Comparison of ENCODE assay signal across 8 mouse cellular contexts in genomic region chr6:97311599-97312544, GRCm38 (mm10). TPM values are rescaled to one million over a fixed set of nuclear protein-coding genes. Genes with fewer than 3 reads are reported as not detected.
DNase-seq lines count a peak whose midpoint lies in the region; ATAC-seq and TF ChIP-seq lines count a peak whose summit lies in the region.

No protein-coding gene starts in this region.

- peak; percentile 81 for ATAC-seq in forebrain, embryonic 12.5 days (ENCODE audit: low FRiP score)
- ATAC-seq in hematopoietic stem cell, adult 5-6 weeks (replicated peaks in 1 of 2; ENCODE audit: insufficient read depth in 1 of 2, low FRiP score in 2 of 2, low TSS enrichment in 1 of 2, low read depth in 1 of 2, poor library complexity in 2 of 2, severe bottlenecking in 2 of 2), result peak; percentile 57 to 60
- peak; percentile 87 for ATAC-seq in limb, embryonic 11.5 days (ENCODE audit: insufficient number of reproducible peaks, low FRiP score, low TSS enrichment, low read depth)
- ATAC-seq in midbrain, embryonic 11.5 days (ENCODE audit: low FRiP score), result peak; percentile 73; the same call in 1 of the 2 replicates

- peaks cover 36% of the 10 kb centered on the region for H3K4me1 ChIP-seq in forebrain, embryonic 12.5 days
- peaks cover 11% of the 10 kb centered on the region; the same call in 1 of the 2 replicates for H3K4me1 ChIP-seq in limb, embryonic 11.5 days (ENCODE audit: control insufficient read depth, insufficient read depth, low read length)
- peaks cover 20% of the 10 kb centered on the region for H3K4me1 ChIP-seq in midbrain, embryonic 11.5 days (ENCODE audit: control insufficient read depth, insufficient read depth, low read length)
- peaks cover 2% of the 10 kb centered on the region for H3K4me1 ChIP-seq in testis, adult 2 months (ENCODE audit: control insufficient read depth, insufficient read depth, low read length)

- TF ChIP-seq CTCF in testis, adult 2 months (IDR thresholded peaks at IDR 0.05; ENCODE audit: control insufficient read depth, insufficient read depth, insufficient replicate concordance, low read depth, low read length), result no peak

- no peaks in the 10 kb centered on the region for H3K9me3 ChIP-seq in forebrain, embryonic 12.5 days
- no peaks in the 10 kb centered on the region for H3K9me3 ChIP-seq in limb, embryonic 11.5 days (ENCODE audit: control insufficient read depth, low read length)
- H3K9me3 ChIP-seq in midbrain, embryonic 11.5 days (ENCODE audit: control insufficient read depth, low read length), result no peaks in the 10 kb centered on the region

- peaks cover 10% of the 10 kb centered on the region for H3K27me3 ChIP-seq in forebrain, embryonic 12.5 days
- no peaks in the 10 kb centered on the region for H3K27me3 ChIP-seq in limb, embryonic 11.5 days (ENCODE audit: control insufficient read depth, insufficient read depth, low read length)
- H3K27me3 ChIP-seq in midbrain, embryonic 11.5 days (ENCODE audit: control insufficient read depth, insufficient read depth, low read length), result no peaks in the 10 kb centered on the region
- no peaks in the 10 kb centered on the region for H3K27me3 ChIP-seq in testis, adult 2 months (ENCODE audit: control insufficient read depth, insufficient read depth, low read length)

- peak overlapping the region; percentile 34 for H3K4me3 ChIP-seq in forebrain, embryonic 12.5 days (replicated peaks)
- peak overlapping the region; percentile 33 for H3K4me3 ChIP-seq in limb, embryonic 11.5 days (ENCODE audit: low read depth, low read length)
- H3K4me3 ChIP-seq in midbrain, embryonic 11.5 days (ENCODE audit: low read depth, low read length), result peak overlapping the region; percentile 26
- H3K4me3 ChIP-seq in testis, adult 2 months (ENCODE audit: control insufficient read depth, low read depth, low read length), result peak overlapping the region; percentile 57

- peak overlapping the region; percentile 8 for H3K9ac ChIP-seq in forebrain, embryonic 12.5 days
- H3K9ac ChIP-seq in limb, embryonic 11.5 days (ENCODE audit: low read length), result peak overlapping the region; percentile 49
- H3K9ac ChIP-seq in midbrain, embryonic 11.5 days (ENCODE audit: low read length), result peak overlapping the region; percentile 30

- peak overlapping the region; percentile 58 for H3K4me2 ChIP-seq in forebrain, embryonic 12.5 days
- peak overlapping the region; percentile 87 for H3K4me2 ChIP-seq in limb, embryonic 11.5 days (ENCODE audit: low read depth, severe bottlenecking)
- H3K4me2 ChIP-seq in midbrain, embryonic 11.5 days, result peak overlapping the region; percentile 62

- DNase-seq in CD4-positive, CD25-positive, alpha-beta regulatory T cell, adult 2 months (ENCODE audit: low read depth, low spot score), result peak; percentile 77
- DNase-seq in adrenal gland, adult (ENCODE audit: inconsistent age in 2 of 2, low spot score in 1 of 2), result peak; percentile 56 to 84
- peak; percentile 86 for DNase-seq in limb, embryonic 11.5 days (ENCODE audit: low spot score)
- peak; percentile 95 for DNase-seq in midbrain, embryonic 11.5 days (ENCODE audit: low spot score, missing footprints)
- DNase-seq in left cerebral cortex, postnatal 14 days (ENCODE audit: low spot score in 2 of 2), result no peak

- peaks cover 9% of the 10 kb centered on the region; the same call in 1 of the 2 replicates for H3K36me3 ChIP-seq in forebrain, embryonic 12.5 days (replicated peaks)
- H3K36me3 ChIP-seq in limb, embryonic 11.5 days (ENCODE audit: control insufficient read depth, insufficient read depth, low read length), result no peaks in the 10 kb centered on the region
- H3K36me3 ChIP-seq in midbrain, embryonic 11.5 days (ENCODE audit: control insufficient read depth, insufficient read depth, low read length), result no peaks in the 10 kb centered on the region
- no peaks in the 10 kb centered on the region for H3K36me3 ChIP-seq in testis, adult 2 months (ENCODE audit: control insufficient read depth, insufficient read depth, low read length)

- 3% methylated on average over 33 of the region's 33 CpGs for WGBS in forebrain, embryonic 12.5 days
- WGBS in limb, embryonic 11.5 days, result 1% methylated on average over 33 of the region's 33 CpGs
- WGBS in midbrain, embryonic 11.5 days, result 2% methylated on average over 33 of the region's 33 CpGs

- intact Hi-C loops in left cerebral cortex, postnatal 14 days (cut with DNase I), result no loop called here

- H3K27ac ChIP-seq in forebrain, embryonic 12.5 days, result peak overlapping the region; percentile 42; the same call in 1 of the 2 replicates
- H3K27ac ChIP-seq in limb, embryonic 11.5 days (replicated peaks; ENCODE audit: low read depth, low read length), result no peak overlapping the region; the same call in 1 of the 2 replicates
- H3K27ac ChIP-seq in midbrain, embryonic 11.5 days (ENCODE audit: low read depth, low read length), result no peak overlapping the region
- no peak overlapping the region for H3K27ac ChIP-seq in testis, adult 2 months (ENCODE audit: control insufficient read depth, insufficient read depth, low read depth, low read length)

- no peak for TF ChIP-seq POLR2A in testis, adult 2 months (IDR thresholded peaks at IDR 0.05; ENCODE audit: control insufficient read depth, low read depth, low read length)

RNA-seq across cellular contexts. Expression of gene Lmod3, which starts 59.3 kb away (rescaled TPM):
- polyA plus RNA-seq in forebrain, embryonic 12.5 days (2016; fragmentation: Nextera tagmentation; extraction: Ambion mirVana), result 0.19 TPM in 1 of 2 replicates, not detected in the other
- total RNA-seq in hematopoietic stem cell, adult 5-6 weeks (2017), result not detected in 2 replicates
- 0.96 and 1.2 TPM in 2 replicates for polyA plus RNA-seq in limb, embryonic 11.5 days (2014; fragmentation: Nextera tagmentation; extraction: Ambion mirVana)
- 0.08 TPM in 1 of 2 replicates, not detected in the other for polyA plus RNA-seq in midbrain, embryonic 11.5 days (2014; fragmentation: Nextera tagmentation; extraction: Ambion mirVana)
- polyA plus RNA-seq in testis, adult 2 months (2012; rRNA removed), result 0.10 and 0.11 TPM in 2 replicates
- under 1 TPM; 0.38 to 0.42 TPM for total RNA-seq in left cerebral cortex, postnatal 14 days (2021)

Comparison
In these comparisons a context has a peak if more than half of its experiments do, and no peak if none do; other contexts are left out.
1. DNase-seq: peak in CD4-positive, CD25-positive, alpha-beta regulatory T cell, adult 2 months (single experiment), adrenal gland, adult (2 of 2), limb, embryonic 11.5 days (single experiment) and midbrain, embryonic 11.5 days (single experiment); none in left cerebral cortex, postnatal 14 days (0 of 2).
2. Peak in every context shown above with its lines, with median percentiles within 50 percentile points of each other: ATAC-seq, H3K4me2 ChIP-seq, H3K4me3 ChIP-seq and H3K9ac ChIP-seq.